Mouse (Mus musculus) embryo, embryonic 9.5 days (tissue): ENCODE results near the gene C8g.

Experiments used
- DNase-seq: peaks from one replicate; pipeline ENCODE4 v3.0.0-alpha.2; 2017; ENCODE audit errors: extremely low spot score

C8g gene

GRCm38 (mm10) chr2:25467606-25468303, 33.8 kb downstream of the C8g start:
- no peak for DNase-seq

- peak; percentile 5 for DNase-seq
Measured at GRCm38 (mm10) chr2:25465816-25466635, 35.5 kb downstream of the C8g start.

- DNase-seq, result no peak
Measured at GRCm38 (mm10) chr2:25465256-25465655, 36.3 kb downstream of the C8g start.

GRCm38 (mm10) chr2:25463630-25464029, 37.9 kb downstream of the C8g start:
- DNase-seq, result no peak

- DNase-seq, result no peak
Measured at GRCm38 (mm10) chr2:25461407-25461806, 40.1 kb downstream of the C8g start.

GRCm38 (mm10) chr2:25460551-25461309, 40.8 kb downstream of the C8g start, which contains the start of gene Paxx:
Gene Paxx, minus strand, starts transcription at chr2:25461094.
- peak; percentile 87 for DNase-seq

- no peak for DNase-seq
Measured at GRCm38 (mm10) chr2:25460135-25460534, 41.4 kb downstream of the C8g start.

- no peak for DNase-seq
Measured at GRCm38 (mm10) chr2:25458911-25459310, 42.6 kb downstream of the C8g start.

- no peak for DNase-seq
Measured at GRCm38 (mm10) chr2:25457022-25457896, 44.3 kb downstream of the C8g start.

GRCm38 (mm10) chr2:25456205-25456953, 45.1 kb downstream of the C8g start, which contains the start of gene Clic3:
Gene Clic3, plus strand, starts transcription at chr2:25456838.
- no peak for DNase-seq

GRCm38 (mm10) chr2:25452951-25453350, 48.6 kb downstream of the C8g start:
- DNase-seq, result no peak

GRCm38 (mm10) chr2:25450853-25451647, 50.5 kb downstream of the C8g start:
- no peak for DNase-seq
